Mouse (Mus musculus) megakaryocyte, embryonic 14.5 days (primary cell): ENCODE data around the gene Eya2.

Experiments used
- FLI1 ChIP-seq: IDR thresholded peaks from 2 replicates; pipeline ENCODE4 v1.6.1; 2012; ENCODE audit warnings: low read length, inconsistent platforms, mixed read lengths
- GATA1 ChIP-seq: IDR thresholded peaks from 3 replicates; pipeline ENCODE4 v1.6.1; 2012; ENCODE audit warnings: mixed read lengths, low read length, inconsistent platforms, borderline replicate concordance

GRCm38 (mm10) chr2:165594907-165595675 is at the start of gene Eya2:
- TF ChIP-seq FLI1 (no peak), GATA1 (no peak)
